Mouse (Mus musculus) testis, postnatal 14 days (tissue): ENCODE data around the gene Rilp.

Source experiments
- DNase-seq: peaks from one replicate; pipeline ENCODE4 v3.0.0; 2021; ENCODE audit warnings: low spot score

Rilp gene

GRCm38 (mm10) chr11:75509741-75510626 is at the start of gene Rilp:
Gene Rilp, plus strand, starts transcription at chr11:75510094.
- DNase-seq = peak; percentile 79

DNA sequence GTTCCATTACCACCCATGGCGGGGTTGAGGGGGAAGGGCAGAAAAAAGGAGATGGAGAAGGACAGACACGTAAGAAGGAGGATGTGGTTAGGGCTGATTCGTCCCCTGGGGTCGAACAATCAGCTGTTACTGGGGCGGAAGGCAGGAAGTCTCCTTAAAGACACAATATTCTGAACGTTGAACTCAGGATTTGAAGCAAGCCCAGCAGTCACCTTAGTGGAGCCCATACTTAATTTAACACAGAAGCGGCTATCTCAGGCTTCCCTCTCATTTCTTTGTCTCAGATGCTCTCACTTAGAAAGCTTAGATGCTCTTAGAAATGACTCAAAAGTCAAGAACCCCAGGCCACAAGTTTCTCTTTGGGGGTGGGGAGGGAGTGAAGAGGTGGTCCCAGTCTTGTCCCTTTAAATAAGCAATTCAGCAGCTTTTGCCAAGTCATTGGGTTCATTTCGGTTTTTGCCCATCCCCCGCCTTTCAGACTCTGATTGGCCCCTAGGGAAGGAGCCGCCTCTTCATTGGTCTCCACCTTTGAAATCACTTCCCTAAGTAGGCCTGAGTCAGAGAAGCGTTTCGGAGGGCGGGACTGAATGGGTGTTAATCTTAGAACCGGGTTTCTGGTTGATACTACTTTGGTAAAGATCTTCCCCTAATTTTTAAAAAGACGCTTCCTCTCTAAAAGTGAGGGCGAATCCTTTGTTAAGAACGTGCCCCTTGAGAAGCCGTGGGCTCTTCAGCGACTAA is 49.6 kb upstream of the Rilp start:
- DNase-seq = peak; percentile 88

- DNase-seq = peak; percentile 100
Measured at GRCm38 (mm10) chr11:75460844-75461742, 48.8 kb upstream of the Rilp start, which contains the start of gene Tlcd2. Gene Tlcd2, plus strand, starts transcription at chr11:75461715.

GRCm38 (mm10) chr11:75461743-75462252 is 48.1 kb upstream of the Rilp start:
- no peak for DNase-seq

- peak; percentile 80 for DNase-seq
Measured at GRCm38 (mm10) chr11:75462253-75462783, 47.6 kb upstream of the Rilp start.

GRCm38 (mm10) chr11:75462865-75463336 is 47.0 kb upstream of the Rilp start:
- peak; percentile 87 for DNase-seq

DNA sequence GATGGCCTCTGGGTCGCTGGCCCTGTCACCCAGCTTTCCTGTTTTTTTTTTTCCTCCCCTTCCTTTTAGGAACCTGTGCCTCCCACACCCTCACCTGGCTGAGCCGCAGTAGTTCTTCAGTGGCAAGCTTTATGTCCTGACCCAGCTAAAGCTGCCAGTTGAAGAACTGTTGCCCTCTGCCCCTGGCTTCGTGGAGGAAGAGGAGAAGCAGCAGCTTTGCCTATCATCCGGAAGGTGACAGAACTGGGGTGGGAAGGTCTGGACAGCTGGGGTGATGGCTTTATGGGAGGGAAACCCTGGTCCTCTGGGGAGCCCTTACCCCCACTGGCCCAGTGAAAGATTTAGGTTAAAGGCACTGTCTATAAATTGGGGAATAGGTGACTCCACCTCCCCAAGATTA is 46.3 kb upstream of the Rilp start:
- no peak for DNase-seq

GRCm38 (mm10) chr11:75464417-75464816 is 45.5 kb upstream of the Rilp start:
- DNase-seq = no peak

GRCm38 (mm10) chr11:75465051-75465450 is 44.8 kb upstream of the Rilp start:
- DNase-seq = no peak

DNA sequence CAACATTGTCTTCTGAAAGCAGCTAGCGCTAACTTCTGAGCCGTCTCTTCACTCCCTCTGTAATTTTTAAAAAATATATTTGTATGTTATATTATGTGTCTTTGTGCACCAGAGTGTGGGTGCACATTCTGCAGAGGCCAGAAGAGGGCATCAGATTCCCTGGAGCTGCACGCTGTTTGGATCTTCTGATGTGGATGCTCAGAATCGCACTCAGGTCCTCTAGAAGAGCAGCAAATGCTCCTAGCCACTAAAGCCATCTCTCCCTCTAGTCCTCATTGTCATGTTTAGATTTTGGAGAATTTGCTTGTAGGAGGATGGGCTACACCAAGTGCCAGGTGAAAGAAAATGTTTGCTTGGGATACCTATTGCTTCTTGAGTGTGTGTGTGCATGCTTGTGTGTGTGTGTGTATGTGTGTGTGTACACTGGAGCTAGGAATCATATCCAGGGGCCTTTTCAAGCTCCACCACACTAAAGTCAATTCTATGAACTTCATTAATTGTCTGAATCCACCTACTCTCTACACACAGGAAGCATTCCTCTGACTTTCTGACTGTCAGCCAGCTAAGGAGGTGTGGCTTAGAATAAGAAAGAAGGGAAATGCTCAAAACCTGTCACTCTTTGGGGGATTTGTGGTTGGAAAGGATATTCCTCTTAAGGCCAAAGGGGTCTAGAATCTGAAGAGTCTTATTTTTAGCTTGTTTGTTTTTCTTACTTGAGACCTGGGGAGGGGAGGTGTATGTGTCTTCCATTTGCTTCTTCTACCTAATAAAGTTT is 43.0 kb upstream of the Rilp start:
- no peak for DNase-seq

GRCm38 (mm10) chr11:75467512-75468215 is 42.2 kb upstream of the Rilp start:
- peak; percentile 74 for DNase-seq

- DNase-seq = no peak
Measured at GRCm38 (mm10) chr11:75468410-75468809, 41.5 kb upstream of the Rilp start.

DNA sequence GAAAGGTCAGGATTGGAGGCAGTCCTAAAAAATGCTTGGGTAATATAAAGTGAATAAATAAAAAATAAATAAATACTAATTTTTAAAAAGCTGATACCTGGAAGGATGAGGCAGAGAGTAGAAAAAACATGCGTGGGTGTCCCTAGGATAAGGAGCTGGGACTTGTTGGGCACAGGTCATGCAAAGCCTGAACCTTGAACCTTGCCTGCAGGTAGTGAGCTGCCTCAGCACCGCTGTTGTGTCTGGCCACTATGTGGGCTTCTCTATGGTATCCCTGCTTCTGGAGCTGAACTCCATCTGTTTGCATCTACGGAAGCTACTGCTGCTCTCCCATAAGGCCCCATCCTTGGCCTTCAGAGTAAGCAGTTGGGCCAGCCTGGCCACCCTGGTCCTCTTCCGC is 40.6 kb upstream of the Rilp start:
- DNase-seq = no peak

DNA sequence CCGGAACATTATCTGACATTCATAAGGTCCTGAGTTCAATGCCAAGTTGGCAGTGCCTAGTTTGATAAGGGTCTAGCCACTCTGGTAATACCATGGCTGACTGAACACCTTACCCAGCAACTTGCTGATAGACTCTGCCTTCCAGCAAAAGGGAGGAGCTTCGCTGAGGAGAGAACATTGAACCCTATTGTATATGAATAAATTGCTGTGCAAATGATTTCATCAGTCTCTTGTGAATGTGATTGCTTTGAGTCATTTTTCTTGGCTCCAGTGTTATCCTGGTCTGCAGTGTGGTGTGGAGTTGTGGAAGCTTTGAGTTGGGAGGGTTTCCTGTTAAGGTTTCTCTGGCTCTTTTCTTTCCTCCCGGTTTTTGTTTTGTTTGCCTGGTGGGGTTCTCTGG is 39.2 kb upstream of the Rilp start:
- no peak for DNase-seq

DNA sequence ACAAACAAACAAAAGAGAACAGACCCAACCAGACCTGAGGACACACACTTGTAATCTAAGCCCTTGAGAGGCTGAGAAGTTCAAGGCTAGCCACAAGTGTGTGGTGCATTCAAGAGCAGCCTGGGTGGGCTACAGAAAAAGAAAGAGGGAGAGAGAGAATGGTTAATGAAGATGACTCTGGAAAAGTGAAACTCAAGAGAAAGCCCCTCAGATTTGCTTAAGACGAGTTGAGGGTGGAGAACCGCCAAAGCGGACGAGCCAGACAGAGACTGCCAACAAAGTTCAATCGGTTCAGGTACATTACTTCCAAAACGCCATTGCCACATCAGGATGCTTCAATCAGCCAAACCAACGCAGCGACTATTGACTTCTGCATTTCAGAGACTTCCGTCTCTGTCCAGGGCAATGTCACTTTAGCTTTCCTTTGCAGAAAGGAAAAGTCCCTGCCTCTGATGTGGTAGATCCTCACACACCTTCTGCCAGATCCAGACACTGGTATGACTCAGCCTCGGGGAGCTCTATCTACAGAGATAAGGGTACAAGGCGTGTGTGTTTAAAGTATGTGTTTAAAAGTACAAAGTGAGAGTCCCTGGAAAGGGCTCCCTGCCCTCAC is 37.3 kb upstream of the Rilp start:
- no peak for DNase-seq

- no peak for DNase-seq
Measured at GRCm38 (mm10) chr11:75473376-75473775, 36.5 kb upstream of the Rilp start.

DNA sequence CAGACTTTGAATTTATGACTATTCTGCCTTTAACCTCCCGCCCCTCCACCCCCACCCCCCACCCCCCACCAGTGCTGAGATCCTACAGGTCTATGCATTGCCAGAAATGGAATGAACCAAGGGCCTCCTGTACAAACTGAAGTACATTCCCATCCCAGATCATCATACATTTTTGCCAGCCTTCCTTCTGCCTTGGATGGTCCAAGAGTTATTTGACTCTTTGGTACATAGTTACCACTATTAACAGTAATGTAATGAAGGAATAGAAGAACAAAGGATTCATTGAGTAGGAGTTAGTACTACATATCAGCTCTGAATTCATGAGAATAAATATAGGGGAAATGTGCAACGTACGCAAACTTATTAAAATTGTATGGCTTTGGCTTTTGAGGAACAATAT is 23.7 kb upstream of the Rilp start:
- DNase-seq = no peak

GRCm38 (mm10) chr11:75486601-75487285 is 23.2 kb upstream of the Rilp start, which contains the start of gene Prpf8:
Gene Prpf8, plus strand, starts transcription at chr11:75486816.
- DNase-seq = peak; percentile 97

GRCm38 (mm10) chr11:75487496-75487895 is 22.4 kb upstream of the Rilp start:
- no peak for DNase-seq
